In genomic region chr7:118824451-118824850, GRCm38 (mm10) we compare ENCODE assay signal across 22 mouse cellular contexts. TPM values are rescaled to one million over a fixed set of nuclear protein-coding genes. Genes with fewer than 3 reads are reported as not detected.
DNase-seq lines count a peak whose midpoint lies in the region; ATAC-seq and TF ChIP-seq lines count a peak whose summit lies in the region.
"Had no signal": no experiment of that assay in that cellular context is flagged by ENCODE, and none has a peak within 500 bp of the region (broad histone marks: within the 10 kb centered on the region; RNA-seq: fewer than 3 reads in every experiment).

No protein-coding gene starts in this region.

- peak overlapping the region; percentile 80 for H3K27ac ChIP-seq in kidney, embryonic 16.5 days (ENCODE audit: low read length)
- H3K27ac ChIP-seq in midbrain, embryonic 14.5 days (replicated peaks; ENCODE audit: low read depth, low read length): peak overlapping the region; percentile 26; the same call in 1 of the 2 replicates
- no peak overlapping the region for H3K27ac ChIP-seq in midbrain, embryonic 15.5 days
- 0 out of 2 replicates have a peak overlapping the region, but pooled peaks have one; percentile 28 for H3K27ac ChIP-seq in embryonic facial prominence, embryonic 13.5 days
- no peak overlapping the region for H3K27ac ChIP-seq in left cerebral cortex, adult 2 months
- H3K27ac ChIP-seq: gastrocnemius, adult 2 months; heart, embryonic 10.5 days; macrophage; stomach, embryonic 15.5 days had no signal

- no peak for TF ChIP-seq CTCF in left cerebral cortex, adult 2 months (IDR thresholded peaks at IDR 0.05)

- H3K4me3 ChIP-seq in kidney, embryonic 16.5 days (ENCODE audit: low read length): no peak overlapping the region
- no peak overlapping the region for H3K4me3 ChIP-seq in midbrain, embryonic 14.5 days (replicated peaks; ENCODE audit: low read depth, low read length)
- no peak overlapping the region for H3K4me3 ChIP-seq in midbrain, embryonic 15.5 days
- no peak overlapping the region for H3K4me3 ChIP-seq in embryonic facial prominence, embryonic 13.5 days
- no peak overlapping the region for H3K4me3 ChIP-seq in left cerebral cortex, adult 2 months
- H3K4me3 ChIP-seq: gastrocnemius, adult 2 months; heart, embryonic 10.5 days; stomach, embryonic 15.5 days had no signal

- no peak for ATAC-seq in kidney, embryonic 16.5 days (ENCODE audit: low FRiP score, low TSS enrichment)
- no peak for ATAC-seq in midbrain, embryonic 14.5 days (ENCODE audit: low FRiP score, low TSS enrichment)
- no peak for ATAC-seq in midbrain, embryonic 15.5 days (replicated peaks)
- ATAC-seq in embryonic facial prominence, embryonic 13.5 days (ENCODE audit: insufficient number of reproducible peaks, insufficient read depth, low FRiP score, low TSS enrichment, low read depth): no peak
- ATAC-seq: forebrain, postnatal 0 days; liver, postnatal 0 days; lung, postnatal 0 days had no signal

- no peaks in the 10 kb centered on the region for H3K27me3 ChIP-seq in kidney, embryonic 16.5 days (ENCODE audit: insufficient read depth, low read length)
- H3K27me3 ChIP-seq in midbrain, embryonic 14.5 days (ENCODE audit: control insufficient read depth, insufficient read depth, low read length): no peaks in the 10 kb centered on the region
- no peaks in the 10 kb centered on the region for H3K27me3 ChIP-seq in midbrain, embryonic 15.5 days (replicated peaks)
- H3K27me3 ChIP-seq in embryonic facial prominence, embryonic 13.5 days: no peaks in the 10 kb centered on the region
- H3K27me3 ChIP-seq: stomach, embryonic 15.5 days had no signal

- peaks cover 9% of the 10 kb centered on the region for H3K36me3 ChIP-seq in kidney, embryonic 16.5 days (ENCODE audit: insufficient read depth, low read length)
- H3K36me3 ChIP-seq in midbrain, embryonic 14.5 days (ENCODE audit: control insufficient read depth, insufficient read depth, low read length): peaks cover 34% of the 10 kb centered on the region
- peaks cover 2% of the 10 kb centered on the region; the same call in 1 of the 2 replicates for H3K36me3 ChIP-seq in midbrain, embryonic 15.5 days (replicated peaks)
- peaks cover 37% of the 10 kb centered on the region for H3K36me3 ChIP-seq in embryonic facial prominence, embryonic 13.5 days

- no peak for DNase-seq in kidney, postnatal 25 days
- DNase-seq in midbrain, embryonic 14.5 days: no peak
- DNase-seq in frontal cortex, postnatal 25 days (ENCODE audit: low spot score in 2 of 2): no peak
- no peak for DNase-seq in left cerebral cortex, adult 2 months (ENCODE audit: extremely low spot score in 1 of 2, low spot score in 2 of 2)
- DNase-seq: adrenal gland, postnatal 14 days; cerebellum, adult 8-10 months; cerebellum, postnatal 36 days; embryo, embryonic 11 days; forebrain, postnatal 0 days; gastrocnemius, adult 2 months; heart, postnatal 4 days; kidney, adult 11 months; layer of hippocampus, adult 9-11 months; liver, postnatal 0 days; thymus, postnatal 25 days had no signal

- intact Hi-C loops in left cerebral cortex, adult 2 months (cut with DNase I): no loop called here

- no peaks in the 10 kb centered on the region for H3K9me3 ChIP-seq in kidney, embryonic 16.5 days (ENCODE audit: low read length)
- no peaks in the 10 kb centered on the region for H3K9me3 ChIP-seq in midbrain, embryonic 14.5 days (ENCODE audit: control insufficient read depth, low read length)
- H3K9me3 ChIP-seq in midbrain, embryonic 15.5 days: no peaks in the 10 kb centered on the region
- no peaks in the 10 kb centered on the region for H3K9me3 ChIP-seq in embryonic facial prominence, embryonic 13.5 days
- H3K9me3 ChIP-seq: heart, embryonic 10.5 days; stomach, embryonic 15.5 days had no signal

- 53% methylated on average over 7 of the region's 7 CpGs for WGBS in kidney, embryonic 16.5 days
- WGBS in midbrain, embryonic 14.5 days: 40% methylated on average over 7 of the region's 7 CpGs
- 45% methylated on average over 7 of the region's 7 CpGs for WGBS in midbrain, embryonic 15.5 days
- 28% methylated on average over 7 of the region's 7 CpGs for WGBS in embryonic facial prominence, embryonic 13.5 days

- no peak overlapping the region for H3K4me2 ChIP-seq in kidney, embryonic 16.5 days (replicated peaks; ENCODE audit: low read depth, low read length)
- no peak overlapping the region for H3K4me2 ChIP-seq in midbrain, embryonic 14.5 days (ENCODE audit: low read length)
- H3K4me2 ChIP-seq in midbrain, embryonic 15.5 days: no peak overlapping the region
- H3K4me2 ChIP-seq in embryonic facial prominence, embryonic 13.5 days: no peak overlapping the region
- H3K4me2 ChIP-seq: stomach, embryonic 15.5 days had no signal

- H3K4me1 ChIP-seq in kidney, embryonic 16.5 days (ENCODE audit: insufficient read depth, low read length): 0 out of 2 replicates have a peak, but pooled peaks cover 4% of the 10 kb centered on the region
- H3K4me1 ChIP-seq in midbrain, embryonic 14.5 days (ENCODE audit: control insufficient read depth, insufficient read depth, low read length): peaks cover 8% of the 10 kb centered on the region; the same call in 1 of the 2 replicates
- 0 out of 2 replicates have a peak, but pooled peaks cover 7% of the 10 kb centered on the region for H3K4me1 ChIP-seq in midbrain, embryonic 15.5 days
- H3K4me1 ChIP-seq in embryonic facial prominence, embryonic 13.5 days: peaks cover 15% of the 10 kb centered on the region
- H3K4me1 ChIP-seq: heart, embryonic 10.5 days; stomach, embryonic 15.5 days had no signal

- peak overlapping the region; percentile 36; the same call in 1 of the 2 replicates for H3K9ac ChIP-seq in kidney, embryonic 16.5 days (replicated peaks; ENCODE audit: low read length)
- no peak overlapping the region for H3K9ac ChIP-seq in midbrain, embryonic 14.5 days (replicated peaks; ENCODE audit: low read length)
- no peak overlapping the region for H3K9ac ChIP-seq in midbrain, embryonic 15.5 days
- 0 out of 2 replicates have a peak overlapping the region, but pooled peaks have one; percentile 6 for H3K9ac ChIP-seq in embryonic facial prominence, embryonic 13.5 days
- H3K9ac ChIP-seq: forebrain, postnatal 0 days; liver, postnatal 0 days; stomach, embryonic 15.5 days had no signal

RNA-seq across cellular contexts. Expression of gene Iqck, which starts 31.1 kb away (rescaled TPM):
- 3.0 and 3.1 TPM in 2 replicates for polyA plus RNA-seq in kidney, embryonic 16.5 days (2015; fragmentation: Nextera tagmentation; extraction: Ambion mirVana)
- 3.8 and 3.9 TPM in 2 replicates for polyA plus RNA-seq in midbrain, embryonic 14.5 days (2014; fragmentation: Nextera tagmentation; extraction: Ambion mirVana)
- 4.4 and 4.9 TPM in 2 replicates for polyA plus RNA-seq in midbrain, embryonic 15.5 days (2015; fragmentation: Nextera tagmentation; extraction: Ambion mirVana)
- 3.0 and 3.3 TPM in 2 replicates for polyA plus RNA-seq in embryonic facial prominence, embryonic 13.5 days (2015; fragmentation: Nextera tagmentation; extraction: Ambion mirVana)
- total RNA-seq in left cerebral cortex, adult 2 months (2021): 1 to 10 TPM; 3.7 to 4.3 TPM

RNA-seq across cellular contexts. Expression of gene Knop1, which starts 31.6 kb away (rescaled TPM):
- polyA plus RNA-seq in kidney, embryonic 16.5 days (2015; fragmentation: Nextera tagmentation; extraction: Ambion mirVana): 95.7 and 113 TPM in 2 replicates
- 64.9 and 69.5 TPM in 2 replicates for polyA plus RNA-seq in midbrain, embryonic 14.5 days (2014; fragmentation: Nextera tagmentation; extraction: Ambion mirVana)
- 69.0 and 70.6 TPM in 2 replicates for polyA plus RNA-seq in midbrain, embryonic 15.5 days (2015; fragmentation: Nextera tagmentation; extraction: Ambion mirVana)
- 135 and 144 TPM in 2 replicates for polyA plus RNA-seq in embryonic facial prominence, embryonic 13.5 days (2015; fragmentation: Nextera tagmentation; extraction: Ambion mirVana)
- total RNA-seq in left cerebral cortex, adult 2 months (2021): 10 to 100 TPM; 25.9 to 27.0 TPM

Comparison
In these comparisons a context has a peak if more than half of its experiments do, and no peak if none do; other contexts are left out.
1. H3K27ac ChIP-seq: peak in kidney, embryonic 16.5 days (single experiment), midbrain, embryonic 14.5 days (single experiment) and embryonic facial prominence, embryonic 13.5 days (single experiment); none in midbrain, embryonic 15.5 days (single experiment) and left cerebral cortex, adult 2 months (single experiment).
2. H3K9ac ChIP-seq: peak in kidney, embryonic 16.5 days (single experiment) and embryonic facial prominence, embryonic 13.5 days (single experiment); none in midbrain, embryonic 14.5 days (single experiment) and midbrain, embryonic 15.5 days (single experiment).